Mouse (Mus musculus) hindbrain, embryonic 11.5 days (tissue): ENCODE measurements around the gene Ssbp2. TPM values are rescaled to one million over a fixed set of nuclear protein-coding genes. Genes with fewer than 3 reads are reported as not detected.

Source experiments
- ATAC-seq: fragments of 200-750 bp; cut with Nextera tagmentation; 2 replicates; pipeline ENCODE4 v1.8.0; 2017; ENCODE audit warnings: mild to moderate bottlenecking, moderate TSS enrichment, moderate library complexity; ENCODE audit not compliant: low FRiP score
- DNase-seq: peaks from one replicate; pipeline ENCODE4 v3.0.0-alpha.2; 2015; ENCODE audit warnings: low spot score
- H3K27ac ChIP-seq: fragments of 300-500 bp; sonication (generic); 2 replicates; pipeline ENCODE4 v1.5.1; 2014; ENCODE audit warnings: mild to moderate bottlenecking, low read depth, low read length
- H3K27me3 ChIP-seq: fragments of 300-500 bp; sonication (generic); 2 replicates; pipeline ENCODE4 v1.6.1; 2014; ENCODE audit warnings: mild to moderate bottlenecking, low read length, moderate library complexity, mixed read lengths; ENCODE audit not compliant: control insufficient read depth, insufficient read depth
- H3K36me3 ChIP-seq: fragments of 300-500 bp; sonication (generic); 2 replicates; pipeline ENCODE4 v1.6.1; 2014; ENCODE audit warnings: mild to moderate bottlenecking, low read length, moderate library complexity, mixed read lengths; ENCODE audit not compliant: control insufficient read depth, insufficient read depth
- H3K4me1 ChIP-seq: fragments of 300-500 bp; sonication (generic); replicated peaks from 2 replicates; pipeline ENCODE4 v1.6.1; 2014; ENCODE audit warnings: low read length, mixed read lengths; ENCODE audit not compliant: control insufficient read depth, insufficient read depth
- H3K4me2 ChIP-seq: fragments of 300-500 bp; sonication (generic); replicated peaks from 2 replicates; pipeline ENCODE4 v1.6.1; 2014; ENCODE audit warnings: mild to moderate bottlenecking, low read depth, low read length
- H3K4me3 ChIP-seq: fragments of 300-500 bp; sonication (generic); 2 replicates; pipeline ENCODE4 v1.5.1; 2014; ENCODE audit warnings: low read depth, low read length
- H3K9ac ChIP-seq: fragments of 300-500 bp; sonication (generic); 2 replicates; pipeline ENCODE4 v1.6.1; 2014; ENCODE audit warnings: low read depth, low read length
- H3K9me3 ChIP-seq: fragments of 300-500 bp; sonication (generic); 2 replicates; pipeline ENCODE4 v1.6.1; 2016; ENCODE audit warnings: low read length; ENCODE audit not compliant: control insufficient read depth
- WGBS: fragments of 180-500 bp; shearing (Covaris S2); extraction: QIAGEN DNeasy Blood & Tissue Kit; methylation state at CpG from one replicate; pipeline ENCODE4 v1.1.7; 2014; 5-methylcytosine and 5-hydroxymethylcytosine counted together
- polyA plus RNA-seq: library from polyadenylated mRNA; unstranded; fragments of >200 nt; fragmentation: Nextera tagmentation; extraction: Ambion mirVana; gene quantifications from 2 replicates; pipeline ENCODE4 v1.2.1, GENCODE M21; 2014

The Ssbp2 gene
- polyA plus RNA-seq, 1 experiment from 2014 or later, result 152 TPM

GRCm38 (mm10) chr13:91640219-91640618, 180.1 kb downstream of the Ssbp2 start:
- no peak for ATAC-seq
- DNase-seq, result no peak
- no peaks in the 10 kb centered on the region for H3K27me3 ChIP-seq
- H3K36me3 ChIP-seq, result no peaks in the 10 kb centered on the region
- no peaks in the 10 kb centered on the region for H3K9me3 ChIP-seq
- H3K27ac ChIP-seq, result no peak overlapping the region
- WGBS, result 80% methylated on average over 5 of the region's 5 CpGs
- no peak overlapping the region for H3K4me3 ChIP-seq
- no peak overlapping the region for H3K9ac ChIP-seq
- H3K4me1 ChIP-seq, result no peaks in the 10 kb centered on the region
- H3K4me2 ChIP-seq, result no peak overlapping the region

- Histone ChIP-seq H3K9me3 (no peaks in the 10 kb centered on the region), H3K4me3 (no peak overlapping the region), H3K36me3 (no peaks in the 10 kb centered on the region), H3K4me2 (no peak overlapping the region), H3K4me1 (no peaks in the 10 kb centered on the region), H3K9ac (no peak overlapping the region), H3K27ac (no peak overlapping the region), H3K27me3 (no peaks in the 10 kb centered on the region)
- 27% methylated on average over 6 of the region's 6 CpGs for WGBS
- DNase-seq, result peak; percentile 56
- peak; percentile 89 for ATAC-seq
Measured at GRCm38 (mm10) chr13:91648240-91648639, 188.2 kb downstream of the Ssbp2 start.

GRCm38 (mm10) chr13:91649926-91650325, 189.8 kb downstream of the Ssbp2 start:
- Histone ChIP-seq H3K27me3 (no peaks in the 10 kb centered on the region), H3K36me3 (no peaks in the 10 kb centered on the region), H3K4me1 (no peaks in the 10 kb centered on the region), H3K9ac (no peak overlapping the region), H3K4me3 (no peak overlapping the region), H3K27ac (no peak overlapping the region), H3K9me3 (no peaks in the 10 kb centered on the region), H3K4me2 (no peak overlapping the region)
- no peak for ATAC-seq
- 76% methylated on average over 7 of the region's 7 CpGs for WGBS
- DNase-seq, result no peak

GRCm38 (mm10) chr13:91661068-91661795, 201.1 kb downstream of the Ssbp2 start:
- ATAC-seq, result no peak
- H3K9ac ChIP-seq, result no peak overlapping the region
- H3K4me2 ChIP-seq, result no peak overlapping the region
- no peaks in the 10 kb centered on the region for H3K9me3 ChIP-seq
- H3K4me3 ChIP-seq, result no peak overlapping the region
- no peak for DNase-seq
- H3K36me3 ChIP-seq, result no peaks in the 10 kb centered on the region
- 92% methylated on average over 5 of the region's 5 CpGs for WGBS
- H3K27me3 ChIP-seq, result no peaks in the 10 kb centered on the region
- H3K4me1 ChIP-seq, result no peaks in the 10 kb centered on the region
- no peak overlapping the region for H3K27ac ChIP-seq

- Histone ChIP-seq H3K36me3 (no peaks in the 10 kb centered on the region), H3K27me3 (no peaks in the 10 kb centered on the region), H3K9ac (no peak overlapping the region), H3K4me2 (no peak overlapping the region), H3K4me1 (no peaks in the 10 kb centered on the region), H3K27ac (no peak overlapping the region), H3K9me3 (no peaks in the 10 kb centered on the region), H3K4me3 (no peak overlapping the region)
- ATAC-seq, result no peak
- DNase-seq, result no peak
- WGBS, result 70% methylated on average over 2 of the region's 2 CpGs
Measured at GRCm38 (mm10) chr13:91662751-91663150, 202.7 kb downstream of the Ssbp2 start.

GRCm38 (mm10) chr13:91673241-91673640, 213.2 kb downstream of the Ssbp2 start:
- Histone ChIP-seq H3K4me1 (no peaks in the 10 kb centered on the region), H3K9me3 (no peaks in the 10 kb centered on the region), H3K27ac (no peak overlapping the region), H3K4me2 (no peak overlapping the region), H3K9ac (no peak overlapping the region), H3K36me3 (no peaks in the 10 kb centered on the region), H3K4me3 (no peak overlapping the region), H3K27me3 (no peaks in the 10 kb centered on the region)
- WGBS, result 86% methylated on average over 3 of the region's 3 CpGs
- no peak for DNase-seq
- ATAC-seq, result no peak

- H3K4me2 ChIP-seq, result no peak overlapping the region
- H3K36me3 ChIP-seq, result no peaks in the 10 kb centered on the region
- no peaks in the 10 kb centered on the region for H3K9me3 ChIP-seq
- H3K9ac ChIP-seq, result no peak overlapping the region
- H3K27ac ChIP-seq, result no peak overlapping the region
- no peaks in the 10 kb centered on the region for H3K4me1 ChIP-seq
- 91% methylated on average over 8 of the region's 8 CpGs for WGBS
- DNase-seq (no peak), ATAC-seq (no peak)
- no peaks in the 10 kb centered on the region for H3K27me3 ChIP-seq
- H3K4me3 ChIP-seq, result no peak overlapping the region
Measured at GRCm38 (mm10) chr13:91680764-91681437, 220.8 kb downstream of the Ssbp2 start.

- no peaks in the 10 kb centered on the region for H3K9me3 ChIP-seq
- DNase-seq (no peak), ATAC-seq (no peak)
- no peaks in the 10 kb centered on the region for H3K27me3 ChIP-seq
- no peak overlapping the region for H3K4me2 ChIP-seq
- whole genome bisulfite sequencing, result 94% methylated on average over 3 of the region's 3 CpGs
- H3K4me3 ChIP-seq, result no peak overlapping the region
- H3K4me1 ChIP-seq, result no peaks in the 10 kb centered on the region
- no peak overlapping the region for H3K9ac ChIP-seq
- no peak overlapping the region for H3K27ac ChIP-seq
- H3K36me3 ChIP-seq, result no peaks in the 10 kb centered on the region
Measured at GRCm38 (mm10) chr13:91681474-91681873, 221.4 kb downstream of the Ssbp2 start.

- DNase-seq (no peak), ATAC-seq (no peak)
- Histone ChIP-seq H3K4me1 (no peaks in the 10 kb centered on the region), H3K4me2 (no peak overlapping the region), H3K9ac (no peak overlapping the region), H3K27ac (no peak overlapping the region), H3K9me3 (no peaks in the 10 kb centered on the region), H3K27me3 (no peaks in the 10 kb centered on the region), H3K4me3 (no peak overlapping the region), H3K36me3 (no peaks in the 10 kb centered on the region)
- 87% methylated on average over 5 of the region's 5 CpGs for WGBS
Measured at GRCm38 (mm10) chr13:91690118-91690517, 230.0 kb downstream of the Ssbp2 start.
